Mouse (Mus musculus) lung, embryonic 14.5 days (tissue): ENCODE measurements around the gene Frem3. TPM values are rescaled to one million over a fixed set of nuclear protein-coding genes. Genes with fewer than 3 reads are reported as not detected.

Experiments used
- ATAC-seq: fragments of 200-750 bp; cut with Nextera tagmentation; 2 replicates; pipeline ENCODE4 v1.8.0; 2017; ENCODE audit warnings: mild to moderate bottlenecking, moderate TSS enrichment, moderate library complexity; ENCODE audit not compliant: insufficient read depth
- DNase-seq: peaks from one replicate; pipeline ENCODE4 v3.0.0-alpha.2; 2015
- H3K27ac ChIP-seq: fragments of 300-500 bp; sonication (generic); 2 replicates; pipeline ENCODE4 v1.5.1; 2014; ENCODE audit warnings: low read depth, mild to moderate bottlenecking, moderate library complexity
- H3K27me3 ChIP-seq: fragments of 300-500 bp; sonication (generic); 2 replicates; pipeline ENCODE4 v1.6.1; 2014; ENCODE audit warnings: low read length, control low read depth; ENCODE audit not compliant: insufficient read depth
- H3K36me3 ChIP-seq: fragments of 300-500 bp; sonication (generic); 2 replicates; pipeline ENCODE4 v1.6.1; 2014; ENCODE audit warnings: control low read depth; ENCODE audit not compliant: insufficient read depth
- H3K4me1 ChIP-seq: fragments of 300-500 bp; sonication (generic); 2 replicates; pipeline ENCODE4 v1.6.1; 2014; ENCODE audit warnings: antibody characterized with exemption, control low read depth; ENCODE audit not compliant: insufficient read depth
- H3K4me2 ChIP-seq: fragments of 300-500 bp; sonication (generic); 2 replicates; pipeline ENCODE4 v1.6.1; 2014; ENCODE audit warnings: mild to moderate bottlenecking
- H3K4me3 ChIP-seq: fragments of 300-500 bp; sonication (generic); 2 replicates; pipeline ENCODE4 v1.5.1; 2014; ENCODE audit warnings: low read depth, low read length
- H3K9ac ChIP-seq: fragments of 300-500 bp; sonication (generic); 2 replicates; pipeline ENCODE4 v1.6.1; 2014
- H3K9me3 ChIP-seq: fragments of 300-500 bp; sonication (generic); 2 replicates; pipeline ENCODE4 v1.6.1; 2016; ENCODE audit warnings: low read depth, low read length, control low read depth
- CTCF ChIP-seq: IDR thresholded peaks from 2 replicates; pipeline ENCODE4 v1.5.1; 2016; ENCODE audit warnings: antibody characterized with exemption, low read depth
- WGBS: fragments of 180-500 bp; shearing (Covaris S2); extraction: QIAGEN DNeasy Blood & Tissue Kit; methylation state at CpG from one replicate; pipeline ENCODE4 v1.1.7; 2014; 5-methylcytosine and 5-hydroxymethylcytosine counted together
- polyA plus RNA-seq: library from polyadenylated mRNA; unstranded; fragments of >200 nt; fragmentation: Nextera tagmentation; extraction: Ambion mirVana; gene quantifications from 2 replicates; pipeline ENCODE4 v1.2.1, GENCODE M21; 2014

Gene Frem3
- polyA plus RNA-seq, 1 experiment from 2014 or later = 0.11 TPM

- no peaks in the 10 kb centered on the region for H3K4me1 ChIP-seq
- 14% methylated on average over 4 of the region's 4 CpGs for WGBS
- DNase-seq (no peak), ATAC-seq (no peak)
- no peak overlapping the region for H3K27ac ChIP-seq
- H3K9me3 ChIP-seq = no peaks in the 10 kb centered on the region
- H3K4me2 ChIP-seq = no peak overlapping the region
- no peak overlapping the region for H3K4me3 ChIP-seq
- H3K36me3 ChIP-seq = no peaks in the 10 kb centered on the region
- no peaks in the 10 kb centered on the region for H3K27me3 ChIP-seq
- H3K9ac ChIP-seq = no peak overlapping the region
- no peak for TF ChIP-seq CTCF
Observed at GRCm38 (mm10) chr8:80657639-80658038, 46.8 kb downstream of the Frem3 start.

GRCm38 (mm10) chr8:80661055-80661454 lies 50.2 kb downstream of the Frem3 start:
- H3K9ac ChIP-seq = no peak overlapping the region
- H3K27me3 ChIP-seq = no peaks in the 10 kb centered on the region
- H3K36me3 ChIP-seq = no peaks in the 10 kb centered on the region
- no peak overlapping the region for H3K27ac ChIP-seq
- 38% methylated on average over 4 of the region's 4 CpGs for WGBS
- no peak for DNase-seq
- H3K4me3 ChIP-seq = no peak overlapping the region
- no peaks in the 10 kb centered on the region for H3K9me3 ChIP-seq
- no peak for TF ChIP-seq CTCF
- no peak for ATAC-seq
- no peaks in the 10 kb centered on the region for H3K4me1 ChIP-seq
- H3K4me2 ChIP-seq = no peak overlapping the region

- 65% methylated on average over 3 of the region's 3 CpGs for WGBS
- no peak overlapping the region for H3K4me3 ChIP-seq
- H3K4me2 ChIP-seq = no peak overlapping the region
- H3K27me3 ChIP-seq = no peaks in the 10 kb centered on the region
- no peak for TF ChIP-seq CTCF
- no peaks in the 10 kb centered on the region for H3K4me1 ChIP-seq
- H3K9ac ChIP-seq = no peak overlapping the region
- no peaks in the 10 kb centered on the region for H3K9me3 ChIP-seq
- no peaks in the 10 kb centered on the region for H3K36me3 ChIP-seq
- DNase-seq = no peak
- ATAC-seq = no peak
- H3K27ac ChIP-seq = no peak overlapping the region
Observed at GRCm38 (mm10) chr8:80663476-80663875, 52.6 kb downstream of the Frem3 start.

- no peak for TF ChIP-seq CTCF
- H3K27ac ChIP-seq = no peak overlapping the region
- H3K4me2 ChIP-seq = no peak overlapping the region
- ATAC-seq (no peak), DNase-seq (peak; percentile 24)
- H3K4me1 ChIP-seq = no peaks in the 10 kb centered on the region
- H3K27me3 ChIP-seq = no peaks in the 10 kb centered on the region
- H3K9me3 ChIP-seq = no peaks in the 10 kb centered on the region
- no peaks in the 10 kb centered on the region for H3K36me3 ChIP-seq
- WGBS = 51% methylated on average over 17 of the region's 17 CpGs
- no peak overlapping the region for H3K9ac ChIP-seq
- no peak overlapping the region for H3K4me3 ChIP-seq
Observed at GRCm38 (mm10) chr8:80669277-80669901, 58.5 kb downstream of the Frem3 start.

- no peak for ATAC-seq
- Histone ChIP-seq H3K36me3 (no peaks in the 10 kb centered on the region), H3K9me3 (no peaks in the 10 kb centered on the region), H3K4me2 (no peak overlapping the region), H3K27ac (no peak overlapping the region), H3K4me1 (no peaks in the 10 kb centered on the region), H3K9ac (no peak overlapping the region), H3K4me3 (no peak overlapping the region), H3K27me3 (no peaks in the 10 kb centered on the region)
- no peak for DNase-seq
- no peak for TF ChIP-seq CTCF
- WGBS = 55% methylated on average over 5 of the region's 5 CpGs
Observed at GRCm38 (mm10) chr8:80682594-80682993, 71.7 kb downstream of the Frem3 start.

- H3K27ac ChIP-seq = no peak overlapping the region
- no peak for ATAC-seq
- no peaks in the 10 kb centered on the region for H3K4me1 ChIP-seq
- H3K27me3 ChIP-seq = no peaks in the 10 kb centered on the region
- no peak for DNase-seq
- H3K9me3 ChIP-seq = no peaks in the 10 kb centered on the region
- TF ChIP-seq CTCF = no peak
- no peaks in the 10 kb centered on the region for H3K36me3 ChIP-seq
- no peak overlapping the region for H3K9ac ChIP-seq
- H3K4me2 ChIP-seq = no peak overlapping the region
- H3K4me3 ChIP-seq = no peak overlapping the region
- WGBS = 48% methylated on average over 5 of the region's 5 CpGs
Observed at GRCm38 (mm10) chr8:80683756-80684335, 73.0 kb downstream of the Frem3 start.

- Histone ChIP-seq H3K27ac (no peak overlapping the region), H3K36me3 (no peaks in the 10 kb centered on the region), H3K4me2 (no peak overlapping the region), H3K4me1 (no peaks in the 10 kb centered on the region), H3K9ac (no peak overlapping the region), H3K4me3 (no peak overlapping the region), H3K27me3 (no peaks in the 10 kb centered on the region), H3K9me3 (no peaks in the 10 kb centered on the region)
- TF ChIP-seq CTCF = peak; percentile 78
- DNase-seq = peak; percentile 72
- ATAC-seq = peak; percentile 69; the same call in 1 of the 2 replicates
- 37% methylated on average over 4 of the region's 4 CpGs for WGBS
Observed at GRCm38 (mm10) chr8:80688141-80688540, 77.3 kb downstream of the Frem3 start.
